Mouse (Mus musculus) heart, postnatal 0 days (tissue): ENCODE data around the gene Ptpn13. TPM values are rescaled to one million over a fixed set of nuclear protein-coding genes. Genes with fewer than 3 reads are reported as not detected.

Source experiments
- ATAC-seq: fragments of 200-750 bp; cut with Nextera tagmentation; 2 replicates; pipeline ENCODE4 v1.8.0; 2017; ENCODE audit warnings: low read depth, moderate number of reproducible peaks, moderate library complexity; ENCODE audit not compliant: insufficient read depth
- DNase-seq: peaks from one replicate; pipeline ENCODE4 v3.0.0-alpha.2; 2016; ENCODE audit warnings: low spot score
- H3K27ac ChIP-seq: fragments of 300-500 bp; sonication (generic); 2 replicates; pipeline ENCODE4 v1.5.1; 2014; ENCODE audit warnings: low read depth, mild to moderate bottlenecking
- H3K27me3 ChIP-seq: fragments of 300-500 bp; sonication (generic); 2 replicates; pipeline ENCODE4 v1.6.1; 2014; ENCODE audit warnings: low read length, mixed read lengths; ENCODE audit not compliant: control insufficient read depth, insufficient read depth
- H3K36me3 ChIP-seq: fragments of 300-500 bp; sonication (generic); replicated peaks from 2 replicates; pipeline ENCODE4 v1.6.1; 2014; ENCODE audit warnings: low read length, mixed read lengths; ENCODE audit not compliant: control insufficient read depth, insufficient read depth
- H3K4me1 ChIP-seq: fragments of 300-500 bp; sonication (generic); 2 replicates; pipeline ENCODE4 v1.6.1; 2014; ENCODE audit warnings: antibody characterized with exemption; ENCODE audit not compliant: control insufficient read depth, insufficient read depth
- H3K4me2 ChIP-seq: fragments of 300-500 bp; sonication (generic); 2 replicates; pipeline ENCODE4 v1.6.1; 2014; ENCODE audit warnings: low read depth, mild to moderate bottlenecking, low read length, moderate library complexity
- H3K4me3 ChIP-seq: fragments of 300-500 bp; sonication (generic); 2 replicates; pipeline ENCODE4 v1.5.1; 2014; ENCODE audit warnings: low read depth, low read length
- H3K9ac ChIP-seq: fragments of 300-500 bp; sonication (generic); replicated peaks from 2 replicates; pipeline ENCODE4 v1.6.1; 2014; ENCODE audit warnings: low read depth, low read length, mixed read lengths
- H3K9me3 ChIP-seq: fragments of 300-500 bp; sonication (generic); replicated peaks from 2 replicates; pipeline ENCODE4 v1.6.1; 2016; ENCODE audit warnings: low read length; ENCODE audit not compliant: control insufficient read depth
- CTCF ChIP-seq: IDR thresholded peaks from 2 replicates; pipeline ENCODE4 v1.5.1; 2016; ENCODE audit warnings: antibody characterized with exemption, control low read depth, low read depth
- EP300 ChIP-seq: IDR thresholded peaks from 2 replicates; pipeline ENCODE4 v1.6.1; 2016; ENCODE audit warnings: antibody characterized with exemption, low read depth
- WGBS: fragments of 180-500 bp; shearing (Covaris S2); extraction: QIAGEN DNeasy Blood & Tissue Kit; methylation state at CpG from one replicate; pipeline ENCODE4 v1.1.7; 2014; 5-methylcytosine and 5-hydroxymethylcytosine counted together
- polyA plus RNA-seq: library from polyadenylated mRNA; unstranded; fragments of >200 nt; fragmentation: Nextera tagmentation; extraction: Ambion mirVana; gene quantifications from 2 replicates; pipeline ENCODE4 v1.2.1, GENCODE M21; 2015
- total RNA-seq: library from RNA; depleted of rRNA; stranded (reverse); fragments of >200 nt; gene quantifications from 2 replicates; pipeline ENCODE4 v1.2.3, GENCODE M21; 2014; ENCODE audit warnings: low replicate concordance

Ptpn13 gene
- total and polyA plus RNA-seq, 2 experiments from 2014 or later: 2.3 to 14.3 TPM

GRCm38 (mm10) chr5:103393752-103394151 is 31.2 kb upstream of the Ptpn13 start:
- H3K27ac ChIP-seq: no peak overlapping the region
- TF ChIP-seq CTCF (no peak), EP300 (no peak)
- H3K9ac ChIP-seq: no peak overlapping the region
- no peaks in the 10 kb centered on the region for H3K27me3 ChIP-seq
- H3K4me2 ChIP-seq: no peak overlapping the region
- WGBS: 72% methylated on average over 16 of the region's 16 CpGs
- DNase-seq (no peak), ATAC-seq (no peak)
- no peaks in the 10 kb centered on the region for H3K9me3 ChIP-seq
- H3K36me3 ChIP-seq: no peaks in the 10 kb centered on the region
- H3K4me3 ChIP-seq: no peak overlapping the region
- H3K4me1 ChIP-seq: 0 out of 2 replicates have a peak, but pooled peaks cover 5% of the 10 kb centered on the region

GRCm38 (mm10) chr5:103395683-103396082 is 29.3 kb upstream of the Ptpn13 start:
- no peak overlapping the region for H3K4me2 ChIP-seq
- no peak overlapping the region for H3K9ac ChIP-seq
- no peaks in the 10 kb centered on the region for H3K36me3 ChIP-seq
- no peak overlapping the region for H3K4me3 ChIP-seq
- H3K27me3 ChIP-seq: no peaks in the 10 kb centered on the region
- 0 out of 2 replicates have a peak, but pooled peaks cover 5% of the 10 kb centered on the region for H3K4me1 ChIP-seq
- WGBS: 91% methylated on average over 5 of the region's 5 CpGs
- no peaks in the 10 kb centered on the region for H3K9me3 ChIP-seq
- H3K27ac ChIP-seq: no peak overlapping the region
- no peak for ATAC-seq
- no peak for DNase-seq
- TF ChIP-seq EP300 (no peak), CTCF (no peak)

- Histone ChIP-seq H3K27ac (no peak overlapping the region), H3K9ac (no peak overlapping the region), H3K9me3 (no peaks in the 10 kb centered on the region), H3K36me3 (no peaks in the 10 kb centered on the region), H3K4me2 (no peak overlapping the region), H3K27me3 (no peaks in the 10 kb centered on the region), H3K4me1 (0 out of 2 replicates have a peak, but pooled peaks cover 5% of the 10 kb centered on the region), H3K4me3 (no peak overlapping the region)
- ATAC-seq (no peak), DNase-seq (no peak)
- WGBS: 69% methylated on average over 4 of the region's 4 CpGs
- TF ChIP-seq CTCF (no peak), EP300 (no peak)
These were observed 27.6 kb upstream of the Ptpn13 start for GRCm38 (mm10) chr5:103397429-103397828.

- Histone ChIP-seq H3K36me3 (no peaks in the 10 kb centered on the region), H3K4me1 (no peaks in the 10 kb centered on the region), H3K4me2 (no peak overlapping the region), H3K27ac (no peak overlapping the region), H3K27me3 (no peaks in the 10 kb centered on the region), H3K4me3 (no peak overlapping the region), H3K9me3 (no peaks in the 10 kb centered on the region), H3K9ac (no peak overlapping the region)
- 85% methylated on average over 12 of the region's 12 CpGs for WGBS
- ATAC-seq (no peak), DNase-seq (no peak)
- TF ChIP-seq EP300 (no peak), CTCF (no peak)
These were observed 20.6 kb upstream of the Ptpn13 start for GRCm38 (mm10) chr5:103404213-103404968.

- ATAC-seq (no peak), DNase-seq (no peak)
- H3K4me2 ChIP-seq: no peak overlapping the region
- H3K4me3 ChIP-seq: no peak overlapping the region
- H3K27ac ChIP-seq: no peak overlapping the region
- H3K9me3 ChIP-seq: no peaks in the 10 kb centered on the region
- TF ChIP-seq CTCF (no peak), EP300 (no peak)
- H3K4me1 ChIP-seq: no peaks in the 10 kb centered on the region
- no peaks in the 10 kb centered on the region for H3K27me3 ChIP-seq
- WGBS: 33% methylated on average over 2 of the region's 2 CpGs
- H3K9ac ChIP-seq: no peak overlapping the region
- H3K36me3 ChIP-seq: no peaks in the 10 kb centered on the region
These were observed 19.1 kb upstream of the Ptpn13 start for GRCm38 (mm10) chr5:103405921-103406320.
